Mouse (Mus musculus): ENCODE measurements around the gene Zfp618. TPM values are rescaled to one million over a fixed set of nuclear protein-coding genes. Genes with fewer than 3 reads are reported as not detected.

Zfp618 gene
- total RNA-seq, 1 experiment from 2014 or later: not detected

DNA sequence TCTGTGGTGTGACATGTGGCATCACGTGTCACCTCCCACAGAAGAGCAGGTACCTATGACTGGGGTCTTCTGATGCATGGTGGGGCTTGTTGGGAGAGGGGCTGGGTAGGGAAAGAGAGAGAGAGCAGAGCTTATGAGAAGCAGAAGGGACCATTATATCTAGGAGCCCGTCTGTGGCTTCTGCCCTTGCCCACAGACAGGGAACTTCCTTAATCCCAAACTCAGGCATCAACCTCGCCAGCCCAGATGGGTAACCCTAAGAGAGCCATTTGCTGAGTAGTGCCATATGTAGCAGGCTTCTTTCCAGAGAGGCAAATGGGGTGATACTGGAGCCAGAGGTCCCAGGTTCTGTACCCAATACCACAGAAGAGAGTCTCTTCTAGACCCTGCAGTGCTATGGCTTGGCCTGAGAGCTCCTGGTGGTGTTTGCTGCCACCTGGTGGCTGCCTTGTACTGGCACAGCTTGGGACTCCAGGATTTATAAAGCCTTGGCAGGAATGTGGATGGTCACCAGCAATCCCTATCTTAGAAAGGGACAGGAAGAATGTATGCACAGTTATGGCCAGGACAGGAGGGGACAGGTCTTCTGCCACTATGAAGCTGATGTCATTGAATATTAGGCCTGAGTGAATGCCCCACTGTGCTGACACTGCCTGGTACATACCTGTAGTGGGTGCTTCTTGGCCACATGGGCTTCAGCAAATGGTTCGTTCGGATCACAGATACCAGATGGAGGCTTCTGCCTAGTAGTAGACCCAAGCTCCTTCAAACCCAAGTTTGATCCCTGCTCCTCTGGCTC is 153.5 kb downstream of the Zfp618 start:
- 0 out of 2 replicates have a peak, but pooled peaks have one; percentile 25 for ATAC-seq (ENCODE audit: extremely low read depth, insufficient number of reproducible peaks, low FRiP score, poor library complexity, severe bottlenecking)

DNA sequence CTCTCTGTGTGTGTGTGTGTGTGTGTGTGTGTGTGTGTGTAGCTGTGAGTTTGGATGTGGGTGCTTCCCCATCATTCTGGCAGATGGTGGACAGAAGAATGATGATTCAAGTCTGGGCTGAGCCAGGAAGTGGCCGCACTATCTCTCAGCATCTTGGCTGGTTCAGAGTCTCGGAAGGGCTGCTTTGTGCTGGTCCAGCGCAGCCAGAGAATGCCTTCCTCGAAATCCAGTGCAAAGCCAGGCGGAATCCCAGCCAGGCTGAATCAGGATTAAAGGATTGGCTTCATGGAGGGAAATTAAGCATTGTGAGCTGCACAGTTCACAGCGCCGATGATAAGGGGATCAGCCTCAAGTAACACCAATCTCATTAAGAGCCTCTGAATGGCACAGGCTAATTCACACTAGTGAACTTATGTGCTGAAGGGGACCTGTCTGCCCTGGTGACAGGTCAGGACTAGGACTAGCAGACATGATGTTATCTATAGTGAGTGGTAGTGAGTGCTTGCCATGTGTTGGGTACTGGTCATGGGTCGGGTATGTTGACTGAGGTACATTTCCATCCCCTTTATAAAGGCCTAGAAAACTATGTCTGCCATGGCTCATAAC is 159.6 kb downstream of the Zfp618 start:
- ATAC-seq (ENCODE audit: extremely low read depth, insufficient number of reproducible peaks, low FRiP score, poor library complexity, severe bottlenecking): no peak

DNA sequence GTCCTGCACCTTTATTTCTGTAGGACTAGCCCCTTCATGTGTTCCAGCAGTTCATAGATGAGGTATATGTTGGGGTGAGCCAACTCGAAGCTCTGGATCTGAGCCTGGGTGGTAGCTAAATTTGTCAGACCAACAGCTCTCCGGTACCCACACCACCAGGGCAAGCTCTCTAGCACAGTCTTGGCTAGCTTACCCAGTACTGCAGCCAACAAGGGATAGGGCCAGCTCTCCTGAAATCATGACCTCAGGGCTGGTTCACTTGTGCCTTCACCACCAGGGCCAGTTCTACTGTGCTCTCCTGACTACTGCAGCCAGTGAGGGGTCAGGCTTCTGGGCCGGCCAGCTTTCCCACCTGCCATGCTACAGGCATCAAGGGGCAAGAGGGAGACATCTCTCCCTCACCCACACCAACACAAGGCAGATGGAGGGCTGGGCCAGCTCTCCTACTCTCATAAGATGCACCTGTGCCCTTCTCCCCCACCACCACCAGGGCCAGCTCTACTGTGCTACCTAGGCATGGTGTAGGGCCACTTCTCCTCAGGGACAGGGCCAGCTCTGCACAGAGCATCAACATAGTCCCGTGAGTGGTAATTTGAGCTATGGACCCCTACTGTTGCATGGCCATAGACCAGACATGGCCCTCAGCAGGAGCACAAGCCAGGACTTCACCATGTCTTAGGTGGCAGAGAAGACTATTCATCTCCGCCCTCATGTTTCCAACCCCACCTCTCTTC is 164.7 kb downstream of the Zfp618 start:
- ATAC-seq (ENCODE audit: extremely low read depth, insufficient number of reproducible peaks, low FRiP score, poor library complexity, severe bottlenecking): no peak

DNA sequence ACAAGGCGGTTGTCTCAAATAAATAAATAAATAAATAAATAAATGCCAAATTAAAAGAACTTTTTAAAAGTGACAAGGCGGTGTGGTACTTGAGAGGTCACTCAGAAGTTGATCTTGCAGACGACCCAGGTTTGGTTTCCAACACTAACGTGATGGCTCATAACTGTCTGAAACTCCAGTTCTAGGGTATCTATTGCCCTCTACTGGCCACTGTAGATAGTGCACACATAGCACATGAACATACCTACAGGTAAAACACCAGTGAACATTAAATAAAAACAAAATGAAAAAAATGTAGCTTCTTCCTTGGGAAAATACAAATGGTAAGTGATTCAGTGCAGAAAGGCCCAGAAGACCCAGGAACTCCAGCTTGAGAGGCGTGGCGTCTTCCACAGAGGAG is 181.9 kb downstream of the Zfp618 start:
- no peak for ATAC-seq (ENCODE audit: extremely low read depth, insufficient number of reproducible peaks, low FRiP score, poor library complexity, severe bottlenecking)

DNA sequence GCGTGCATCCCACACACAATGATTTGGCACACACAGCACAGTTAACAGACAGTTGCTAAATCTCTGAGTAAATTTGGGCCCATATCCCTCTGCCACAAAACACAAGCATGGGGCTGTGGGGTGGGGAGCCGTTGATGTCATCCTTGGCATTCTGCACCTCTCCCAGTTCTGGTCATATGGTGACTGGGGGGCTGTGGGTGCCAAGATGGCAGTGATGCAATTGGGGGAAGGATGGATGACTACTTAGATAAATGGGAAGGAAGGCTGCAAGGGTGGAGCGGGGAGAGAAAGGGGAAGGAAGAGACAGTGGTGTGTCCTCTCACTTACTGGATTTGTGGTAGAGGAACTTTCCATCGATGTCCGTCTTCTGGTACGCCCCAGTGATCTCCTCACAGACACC is 185.8 kb downstream of the Zfp618 start:
- no peak for ATAC-seq (ENCODE audit: extremely low read depth, insufficient number of reproducible peaks, low FRiP score, poor library complexity, severe bottlenecking)

DNA sequence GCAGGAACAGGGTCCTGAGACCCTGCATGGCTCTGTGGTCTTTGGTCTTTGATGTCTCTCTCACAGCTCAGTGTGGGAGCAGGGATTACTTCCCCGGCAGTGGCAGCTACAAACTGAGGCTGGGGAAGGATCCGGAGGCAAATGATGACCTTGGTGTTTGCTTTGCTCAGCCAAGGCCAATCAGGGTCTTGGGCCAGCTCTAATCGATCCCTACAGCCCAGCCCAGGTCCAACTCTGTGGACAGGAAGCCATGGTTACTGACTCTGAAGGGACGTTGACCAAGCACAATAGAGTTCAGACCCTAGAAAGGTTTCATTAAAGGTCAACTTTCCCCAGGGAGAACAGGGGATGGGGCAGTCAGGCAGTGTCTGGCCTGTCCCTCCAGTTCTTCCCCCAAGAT is 188.7 kb downstream of the Zfp618 start:
- no peak for ATAC-seq (ENCODE audit: extremely low read depth, insufficient number of reproducible peaks, low FRiP score, poor library complexity, severe bottlenecking)

DNA sequence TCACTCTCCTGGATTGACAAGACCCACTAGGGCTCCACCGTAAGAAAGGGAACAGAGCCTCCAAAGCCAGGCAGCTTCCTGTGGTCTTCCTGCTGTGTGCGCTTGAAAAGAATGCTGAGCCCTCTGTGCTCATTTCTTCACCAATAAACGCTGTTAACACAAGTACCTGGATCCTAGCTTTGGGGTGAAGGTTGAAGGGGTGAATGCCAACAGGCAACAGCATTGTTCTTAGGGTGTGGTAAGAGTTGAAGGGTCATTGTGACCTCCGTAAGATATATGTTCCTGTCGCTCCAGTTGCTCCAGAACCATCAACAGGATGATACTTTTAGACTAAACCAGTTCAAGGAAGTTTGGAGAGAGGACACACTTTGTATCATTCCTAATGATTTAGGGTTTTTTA is 189.3 kb downstream of the Zfp618 start, which contains the start of gene Ambp:
Ambp (minus strand) TSS at position 101 of the 400 bp plus-strand sequence.
- no peak for ATAC-seq (ENCODE audit: extremely low read depth, insufficient number of reproducible peaks, low FRiP score, poor library complexity, severe bottlenecking)

DNA sequence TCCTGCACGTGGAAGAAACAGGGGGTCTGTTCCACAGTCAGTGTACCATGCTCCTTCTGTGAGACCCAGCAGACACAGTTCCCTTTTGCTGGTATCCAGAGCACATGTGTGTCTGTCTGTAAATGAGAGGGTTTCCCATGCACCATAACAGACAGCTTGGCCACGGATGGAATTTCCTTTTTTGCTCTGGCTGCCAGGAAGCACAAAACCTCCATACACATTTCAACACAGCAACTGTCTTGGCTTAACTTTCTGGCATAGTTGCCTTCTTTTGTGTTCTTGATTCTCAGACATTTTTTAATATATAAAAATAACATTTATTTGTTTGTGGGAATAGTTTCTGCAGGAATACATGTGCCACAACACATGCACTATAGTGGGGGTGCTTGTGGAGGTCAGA is 190.2 kb downstream of the Zfp618 start:
- ATAC-seq (ENCODE audit: extremely low read depth, insufficient number of reproducible peaks, low FRiP score, poor library complexity, severe bottlenecking): no peak

DNA sequence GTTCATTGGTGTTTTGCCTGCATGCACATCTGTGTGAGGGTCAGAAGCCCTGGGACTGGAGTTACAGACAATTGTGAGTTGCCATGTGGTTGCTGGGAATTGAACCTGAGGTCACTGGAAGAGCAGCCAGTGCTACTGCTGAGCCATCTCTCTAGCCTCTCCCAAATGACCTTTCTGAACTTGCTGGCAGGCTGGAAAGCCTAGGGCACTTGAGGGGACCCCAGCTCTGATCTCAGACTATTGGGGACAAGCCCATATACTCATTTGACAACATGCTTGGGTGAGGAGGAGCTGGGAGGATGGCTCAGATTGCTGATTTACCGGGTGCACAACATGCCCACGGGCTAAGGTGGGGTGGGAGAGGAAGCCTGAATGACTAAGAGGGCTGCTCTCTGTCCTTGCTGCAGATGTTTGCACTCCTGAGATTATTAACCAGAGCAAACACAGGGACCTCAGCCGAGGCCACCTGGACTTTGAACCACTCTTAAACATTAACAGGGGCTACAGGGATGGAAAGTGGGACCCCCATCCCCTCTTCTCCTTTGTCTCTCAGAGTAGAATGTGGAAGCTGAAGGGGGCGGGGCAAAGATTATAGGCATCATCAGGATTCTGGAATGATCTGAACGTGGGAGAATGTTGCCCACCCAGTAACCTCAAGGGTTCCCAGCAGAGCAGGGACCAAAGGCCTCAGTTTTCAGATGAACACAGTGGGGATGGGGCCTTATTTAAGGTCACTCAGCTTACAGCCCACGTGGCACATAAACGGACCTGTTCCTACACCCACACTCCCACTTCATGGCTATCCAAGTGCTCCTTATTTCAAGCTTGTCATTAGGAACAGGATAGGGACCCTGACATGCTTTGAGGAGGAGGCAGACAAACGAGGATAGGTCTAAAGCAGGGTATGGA is 191.6 kb downstream of the Zfp618 start:
- no peak for ATAC-seq (ENCODE audit: extremely low read depth, insufficient number of reproducible peaks, low FRiP score, poor library complexity, severe bottlenecking)

DNA sequence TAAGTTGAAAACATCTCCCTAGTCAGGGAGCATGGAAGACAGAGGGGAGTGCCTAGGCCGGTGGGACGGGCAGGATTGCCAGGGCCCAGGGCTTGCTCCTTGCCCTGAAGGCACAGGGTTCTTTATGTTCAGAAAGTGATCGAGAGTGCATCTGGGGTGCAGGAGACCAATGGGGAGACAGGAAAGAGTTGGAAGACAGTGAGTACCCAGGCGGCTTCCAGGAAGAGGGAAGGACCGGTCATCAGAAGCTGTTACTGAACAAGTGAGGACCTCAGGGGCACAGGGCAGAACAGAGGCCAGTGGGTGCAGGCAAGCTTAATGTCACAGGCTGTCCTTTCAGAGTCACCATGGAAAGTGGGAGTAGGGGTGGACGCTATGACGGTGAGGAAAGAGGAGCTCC is 192.8 kb downstream of the Zfp618 start:
- no peak for ATAC-seq (ENCODE audit: extremely low read depth, insufficient number of reproducible peaks, low FRiP score, poor library complexity, severe bottlenecking)

DNA sequence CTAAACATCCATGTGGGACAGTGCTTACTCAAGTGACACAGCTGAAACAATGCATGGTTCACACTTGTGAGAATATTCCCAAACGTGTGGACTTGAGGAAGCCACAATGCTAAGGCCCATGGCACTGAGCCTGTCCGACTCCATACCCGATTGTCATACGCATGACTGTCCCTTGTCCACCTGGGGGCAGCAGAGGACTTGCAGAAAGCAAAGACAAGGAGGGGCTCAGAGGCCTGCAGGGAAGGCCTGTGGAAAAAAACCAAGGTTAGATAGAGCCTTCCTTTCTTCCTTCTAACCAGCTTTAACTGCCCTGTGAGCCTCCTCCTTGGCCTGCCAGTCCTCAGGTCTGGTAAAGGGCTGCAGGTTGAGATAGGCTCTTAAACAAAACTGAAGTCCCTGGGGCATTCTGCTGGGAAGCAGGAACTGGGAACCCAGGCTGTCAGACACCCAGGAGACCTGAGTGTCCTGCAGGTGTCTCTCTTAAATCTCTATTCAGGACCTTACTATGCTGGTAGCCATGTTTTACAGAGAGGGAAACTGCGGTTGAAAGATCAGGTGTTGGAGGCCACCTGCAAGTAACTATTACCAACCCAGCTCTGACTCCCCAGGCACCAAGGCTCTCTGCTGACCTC is 193.7 kb downstream of the Zfp618 start:
- no peak for ATAC-seq (ENCODE audit: extremely low read depth, insufficient number of reproducible peaks, low FRiP score, poor library complexity, severe bottlenecking)

DNA sequence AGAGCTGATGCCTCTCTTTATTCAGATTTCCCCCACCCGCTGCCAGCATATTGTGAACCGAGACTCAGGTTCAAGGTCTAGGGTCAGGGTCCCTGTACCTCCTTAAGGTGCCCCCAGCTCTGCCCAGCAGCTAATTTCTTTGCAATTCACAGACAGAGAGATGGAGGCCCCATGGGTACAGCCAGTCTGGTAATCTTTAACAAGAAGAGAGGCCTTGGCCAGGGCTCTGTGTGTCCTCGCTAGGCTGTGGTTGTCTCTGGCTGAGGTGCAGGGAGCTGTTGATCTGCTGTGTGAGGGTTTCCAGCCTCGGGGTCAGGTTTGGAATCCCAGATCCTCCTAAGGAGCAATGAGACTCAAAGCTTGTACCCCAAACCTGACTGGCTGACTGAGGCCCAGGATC is 200.3 kb downstream of the Zfp618 start:
- no peak for ATAC-seq (ENCODE audit: extremely low read depth, insufficient number of reproducible peaks, low FRiP score, poor library complexity, severe bottlenecking)

DNA sequence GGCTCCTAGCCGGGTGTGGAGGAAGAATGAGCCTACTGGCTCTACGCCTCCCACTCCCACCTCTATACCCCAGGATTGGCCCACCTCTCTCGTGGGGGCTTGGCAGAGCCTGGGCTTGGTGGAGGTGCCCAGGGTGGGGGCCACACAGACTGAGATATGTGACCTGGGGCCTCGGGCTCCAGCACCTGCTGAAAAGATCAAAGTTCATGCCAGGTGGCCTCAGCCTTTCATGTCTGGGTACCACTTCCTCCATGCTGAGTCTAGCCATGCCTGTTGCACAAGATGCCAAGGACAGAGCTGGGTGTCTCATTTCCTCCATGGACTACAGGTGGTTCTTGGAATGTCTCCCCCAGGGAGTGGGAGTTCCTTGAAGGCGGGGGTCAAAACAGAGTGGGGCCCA is 200.9 kb downstream of the Zfp618 start:
- no peak for ATAC-seq (ENCODE audit: extremely low read depth, insufficient number of reproducible peaks, low FRiP score, poor library complexity, severe bottlenecking)

DNA sequence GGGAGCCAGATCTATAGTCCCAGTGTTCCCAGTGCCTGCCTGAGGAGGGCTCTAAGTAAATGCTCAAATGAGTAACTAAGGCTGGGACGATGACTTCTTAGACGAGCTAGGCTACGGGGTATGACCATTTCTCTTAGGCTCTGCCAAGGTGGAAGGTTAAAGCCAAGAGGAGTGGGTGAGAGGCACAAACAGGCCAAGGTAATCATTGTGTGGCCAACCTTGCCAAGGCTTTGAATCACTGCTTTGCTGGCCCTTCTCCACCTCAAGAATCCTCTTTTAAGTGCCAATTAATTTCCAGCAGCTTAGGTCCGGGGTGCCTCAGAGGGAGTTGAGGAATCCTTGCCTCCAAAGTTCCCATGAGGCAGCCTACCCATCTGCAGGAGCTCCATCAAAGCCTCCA is 204.7 kb downstream of the Zfp618 start:
- no peak for ATAC-seq (ENCODE audit: extremely low read depth, insufficient number of reproducible peaks, low FRiP score, poor library complexity, severe bottlenecking)

DNA sequence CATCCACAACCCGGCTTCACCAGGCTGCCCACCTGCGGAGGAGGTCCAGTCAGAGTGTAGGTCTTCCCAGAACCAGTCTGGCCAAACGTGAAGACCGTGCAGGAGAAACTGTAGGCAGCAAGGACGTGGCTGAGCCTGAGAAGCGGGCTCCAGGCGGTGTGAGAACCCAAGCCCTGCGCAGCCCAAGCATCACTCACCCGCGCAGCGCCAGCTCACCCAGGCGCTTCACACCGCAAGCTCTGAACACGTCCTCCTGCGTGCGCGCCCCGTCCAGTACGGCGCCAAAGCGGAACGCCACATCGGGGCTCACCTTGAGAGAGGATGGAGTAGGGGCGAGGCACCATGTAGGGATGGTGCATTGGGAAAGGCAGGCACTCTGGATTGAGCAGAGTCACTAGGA is 205.7 kb downstream of the Zfp618 start:
- no peak for ATAC-seq (ENCODE audit: extremely low read depth, insufficient number of reproducible peaks, low FRiP score, poor library complexity, severe bottlenecking)

DNA sequence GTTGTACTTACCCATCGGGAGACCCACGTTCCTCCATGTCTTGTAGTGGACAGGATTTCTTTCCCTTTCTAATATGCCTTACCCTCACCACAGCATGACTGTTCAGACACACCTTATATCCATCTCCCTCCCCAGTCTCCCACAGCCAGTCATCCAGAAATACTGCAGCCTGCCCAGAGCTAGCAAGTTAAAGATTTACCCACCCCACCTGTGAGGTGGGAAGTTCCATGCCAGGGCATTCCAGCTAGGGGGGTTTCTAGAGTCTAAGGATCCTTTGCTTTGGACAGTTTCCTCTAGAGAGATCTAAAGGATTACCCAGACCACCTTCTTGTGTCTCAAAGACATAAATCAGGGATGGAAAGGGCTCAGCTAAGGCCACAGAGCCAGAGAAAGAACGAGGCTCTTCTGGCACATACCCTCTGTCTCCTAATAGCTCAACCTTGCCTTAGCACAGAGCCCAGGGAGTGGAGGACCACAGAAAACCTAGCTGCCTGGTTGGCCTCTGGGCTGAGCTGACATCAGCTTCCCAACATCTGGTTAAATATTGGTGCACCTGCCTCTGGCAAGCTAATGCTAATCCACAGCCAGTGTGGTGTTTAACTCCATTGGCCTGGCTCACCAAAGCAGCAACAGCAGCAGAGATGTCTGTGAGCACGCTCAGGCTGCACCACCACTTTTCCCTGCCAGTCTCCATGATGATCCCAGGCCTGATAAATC is 206.8 kb downstream of the Zfp618 start, which contains the start of gene Kif12:
Kif12 (minus strand) TSS at position 163 of the 717 bp plus-strand sequence.
- no peak for ATAC-seq (ENCODE audit: extremely low read depth, insufficient number of reproducible peaks, low FRiP score, poor library complexity, severe bottlenecking)

DNA sequence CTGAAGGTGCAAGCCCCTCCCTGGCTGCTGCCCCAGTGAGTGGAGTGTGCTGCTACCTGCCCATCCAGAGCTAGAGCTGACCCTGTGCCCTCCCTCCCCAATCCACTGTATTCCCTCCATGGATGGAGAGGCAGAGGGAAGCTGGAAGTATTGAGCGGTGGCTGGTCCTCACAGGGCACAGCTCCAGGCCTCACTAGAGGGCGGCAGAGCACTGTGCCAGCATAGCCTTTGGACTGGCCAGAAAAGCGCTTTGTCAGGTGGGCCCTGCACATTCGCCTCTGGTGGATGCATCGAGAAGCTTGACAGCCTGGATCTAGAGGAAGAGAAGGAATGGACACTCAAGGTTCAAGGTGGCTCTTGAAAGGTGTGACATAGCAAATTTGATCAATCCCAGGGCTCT is 216.2 kb downstream of the Zfp618 start:
- peak; percentile 45; the same call in 1 of the 2 replicates for ATAC-seq (ENCODE audit: extremely low read depth, insufficient number of reproducible peaks, low FRiP score, poor library complexity, severe bottlenecking)
